Mouse (Mus musculus): ENCODE measurements around the gene Hoxa1. TPM values are rescaled to one million over a fixed set of nuclear protein-coding genes. Genes with fewer than 3 reads are reported as not detected.
A peak's percentile ranks its signal among the peaks of the same experiment; 100 is the strongest.

The Hoxa1 gene
- total RNA-seq, 2 experiments from 2014 or later = 0.29 to 0.43 TPM

DNA sequence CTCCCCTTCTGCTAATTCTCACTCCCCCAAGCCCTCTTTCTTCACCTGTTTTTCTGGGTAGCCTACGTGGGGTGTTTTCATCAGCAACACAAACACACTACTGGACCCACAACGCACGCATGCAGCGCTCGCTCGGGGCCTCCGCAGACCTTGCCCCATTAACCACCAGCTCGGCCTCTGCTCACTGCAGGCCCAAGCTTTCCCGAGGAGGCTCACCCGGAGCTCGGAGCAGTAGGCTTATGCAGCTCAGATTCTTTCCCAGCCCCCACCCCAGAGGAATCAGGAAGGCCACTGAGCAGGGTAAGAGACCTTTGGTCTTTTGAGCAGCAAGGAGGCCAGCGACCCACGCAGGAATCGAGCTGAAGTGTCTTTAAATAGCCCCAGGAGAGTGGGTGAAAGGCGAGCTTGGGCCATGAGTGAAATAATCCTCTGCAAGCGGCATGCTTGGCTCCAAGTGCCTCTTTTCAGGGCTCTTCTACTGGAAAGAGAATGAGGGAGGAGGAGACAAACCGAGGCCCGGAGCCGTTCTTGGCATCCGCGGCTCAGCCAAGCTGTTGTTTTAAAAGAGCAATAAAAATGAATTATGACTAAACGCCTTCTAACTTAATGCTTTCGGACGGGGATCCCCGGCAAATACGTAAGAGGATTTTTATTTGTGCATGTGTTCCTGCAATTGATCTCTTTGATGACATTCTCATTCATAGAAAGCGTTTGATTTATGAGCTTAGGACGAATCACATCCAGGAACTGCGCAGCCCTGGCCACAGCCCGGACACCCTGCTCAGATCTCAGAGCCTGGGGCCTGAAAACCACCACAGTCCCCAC lies 2.6 kb upstream of the Hoxa1 start:
- no peak for DNase-seq (ENCODE audit: low spot score in 2 of 2)

DNA sequence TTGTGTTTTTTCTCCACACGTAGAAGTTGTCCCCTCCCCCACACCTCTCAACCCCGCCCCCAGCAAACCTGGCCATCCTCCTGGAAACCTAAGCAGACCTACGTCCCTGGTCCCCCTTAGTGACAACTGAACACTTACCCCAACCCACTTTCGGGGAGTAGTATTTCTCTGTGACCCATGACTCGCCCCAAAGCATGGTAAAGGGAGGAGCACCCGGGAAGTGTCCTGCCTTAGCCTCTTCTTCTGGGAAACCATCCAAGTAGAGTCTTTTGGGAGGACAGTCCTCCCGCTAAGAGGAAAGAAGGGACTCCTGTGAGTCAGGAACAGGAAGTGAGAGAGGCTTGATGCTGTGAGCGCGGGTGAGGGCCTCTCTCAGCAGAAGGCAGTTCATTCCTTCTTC lies 1.9 kb upstream of the Hoxa1 start:
- DNase-seq (ENCODE audit: low spot score in 2 of 2) = no peak

DNA sequence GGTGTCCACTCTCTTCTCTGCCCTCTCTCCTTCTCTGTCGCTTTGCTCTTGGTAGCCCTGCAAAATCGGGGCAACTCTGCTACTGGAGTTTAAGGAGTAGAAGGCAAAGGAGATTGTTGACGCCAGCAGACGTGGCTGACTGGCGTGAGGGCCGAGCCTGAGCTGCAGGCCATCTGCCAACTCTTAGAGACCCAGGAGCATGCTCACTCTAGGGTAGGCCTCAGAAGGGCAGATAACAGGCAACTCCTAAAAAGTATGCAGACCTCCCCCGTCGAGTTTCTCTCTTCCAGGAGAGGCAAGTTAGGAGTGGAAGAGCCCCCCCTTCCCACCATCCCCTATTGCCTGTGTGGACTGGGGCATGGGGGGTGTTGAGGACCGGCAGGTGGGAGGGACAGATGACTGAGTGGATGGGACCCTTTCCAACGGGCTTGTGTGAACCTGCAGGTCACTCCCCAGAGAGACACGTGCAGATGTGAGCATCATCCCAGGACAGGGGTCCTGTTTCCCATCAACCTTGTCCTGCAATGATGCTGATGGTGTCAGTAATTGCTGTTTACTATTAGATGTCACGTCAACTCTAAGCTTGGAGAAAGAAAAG lies 1.1 kb upstream of the Hoxa1 start:
- peak; percentile 41 to 51 for DNase-seq (ENCODE audit: low spot score in 2 of 2)

DNA sequence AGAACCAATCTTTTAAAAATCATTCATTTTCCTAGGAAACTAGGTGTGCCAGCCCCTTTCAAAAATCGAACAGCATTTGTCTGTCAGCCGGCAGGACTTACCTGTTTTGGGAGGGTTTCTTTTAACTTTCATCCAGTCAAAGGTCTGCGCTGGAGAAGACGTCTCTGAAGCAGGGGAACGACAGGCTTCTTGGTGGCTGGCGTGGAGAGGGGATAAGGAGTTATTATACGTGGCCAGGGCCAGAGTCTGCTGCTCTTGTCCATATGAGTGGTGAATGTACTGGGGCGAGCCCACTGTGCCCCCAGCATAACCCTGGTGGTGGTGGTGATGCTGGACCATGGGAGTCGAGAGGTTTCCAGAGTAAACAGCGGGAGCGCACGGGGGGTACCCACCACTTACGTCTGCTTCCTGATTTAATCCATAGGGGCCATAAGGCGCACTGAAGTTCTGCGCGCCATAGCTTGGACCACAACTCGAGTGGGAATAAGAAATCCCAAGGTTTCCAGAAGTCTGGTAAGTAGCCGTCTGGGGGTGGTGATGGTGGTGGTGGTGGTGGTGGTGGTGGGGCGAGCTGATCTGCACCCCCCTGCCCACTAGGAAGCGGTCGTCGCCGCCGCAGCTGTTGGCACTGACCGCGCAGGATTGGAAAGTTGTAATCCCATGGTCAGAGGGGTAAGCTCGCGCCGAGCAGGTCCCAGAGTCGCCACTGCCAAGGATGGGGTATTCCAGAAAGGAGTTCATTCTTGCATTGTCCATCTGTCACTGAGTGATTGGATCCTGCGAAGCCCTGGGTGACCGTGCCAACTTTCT lies 446 bp downstream of the Hoxa1 start:
- no peak for DNase-seq (ENCODE audit: low spot score in 2 of 2)

DNA sequence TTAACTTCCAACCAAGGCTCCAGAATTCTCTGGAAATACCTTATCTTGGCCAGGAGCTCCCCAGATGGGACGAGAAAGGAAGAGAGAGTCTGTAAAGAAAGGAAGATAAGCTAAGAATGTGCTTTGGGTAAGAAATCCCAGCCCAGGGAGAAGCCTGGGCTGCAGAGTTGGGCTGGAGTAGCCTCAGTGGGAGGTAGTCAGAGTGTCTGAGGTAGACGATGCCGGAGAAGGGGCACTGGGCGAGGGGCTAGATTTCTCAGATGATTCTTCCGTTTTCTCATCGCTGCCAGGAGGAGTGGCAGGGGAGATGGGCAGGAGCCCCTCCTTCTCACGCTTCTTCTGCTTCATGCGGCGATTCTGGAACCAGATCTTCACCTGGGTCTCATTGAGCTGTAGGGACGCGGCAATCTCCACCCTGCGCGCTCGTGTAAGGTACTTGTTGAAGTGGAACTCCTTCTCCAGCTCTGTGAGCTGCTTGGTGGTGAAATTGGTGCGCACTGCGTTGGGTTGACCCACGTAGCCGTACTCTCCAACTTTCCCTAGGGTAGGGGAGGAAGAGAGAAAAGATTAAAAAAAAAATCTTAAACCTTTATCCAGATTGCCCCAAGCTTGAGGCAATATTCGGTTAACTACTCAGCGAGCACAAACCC lies 1.4 kb downstream of the Hoxa1 start:
- DNase-seq (ENCODE audit: low spot score in 2 of 2) = no peak

DNA sequence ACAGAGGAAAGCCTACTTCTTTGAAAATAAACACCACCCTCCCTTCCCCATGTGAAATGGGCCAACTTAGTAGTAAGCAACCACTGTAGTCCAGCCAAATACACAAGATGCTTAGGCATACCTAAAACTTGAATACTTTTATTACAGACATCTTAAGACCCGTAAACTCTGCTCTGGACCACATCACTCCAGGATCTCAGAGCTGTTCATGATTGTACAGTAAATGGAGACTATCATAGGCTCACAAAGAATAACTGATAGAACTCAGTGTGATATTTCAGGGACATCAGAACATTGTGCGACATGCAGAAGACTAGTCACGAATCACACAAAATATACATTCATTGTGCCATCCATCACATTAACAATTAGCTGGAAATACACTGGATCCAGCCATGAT lies 2.6 kb downstream of the Hoxa1 start:
- no peak for DNase-seq (ENCODE audit: low spot score in 2 of 2)

DNA sequence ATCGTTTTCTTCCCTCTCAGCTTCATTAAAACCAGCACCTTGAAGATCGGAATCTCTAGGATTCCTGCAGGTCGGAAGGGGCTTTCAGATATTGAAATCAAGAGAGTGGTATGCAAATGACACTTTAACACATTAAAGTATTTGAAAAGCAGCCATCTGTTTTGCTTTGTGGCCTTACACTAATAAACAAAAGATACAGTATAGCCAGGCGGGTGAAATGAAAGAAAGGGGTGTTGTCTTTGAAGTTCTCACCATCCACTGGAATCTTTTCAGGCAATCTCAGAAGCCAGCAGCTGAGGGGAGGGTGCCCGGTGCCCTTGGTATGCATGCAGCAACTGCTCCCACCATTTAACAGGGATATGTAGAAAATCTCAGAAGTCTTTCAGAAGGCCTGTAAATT lies 4.1 kb downstream of the Hoxa1 start:
- DNase-seq (ENCODE audit: low spot score in 2 of 2) = no peak

DNA sequence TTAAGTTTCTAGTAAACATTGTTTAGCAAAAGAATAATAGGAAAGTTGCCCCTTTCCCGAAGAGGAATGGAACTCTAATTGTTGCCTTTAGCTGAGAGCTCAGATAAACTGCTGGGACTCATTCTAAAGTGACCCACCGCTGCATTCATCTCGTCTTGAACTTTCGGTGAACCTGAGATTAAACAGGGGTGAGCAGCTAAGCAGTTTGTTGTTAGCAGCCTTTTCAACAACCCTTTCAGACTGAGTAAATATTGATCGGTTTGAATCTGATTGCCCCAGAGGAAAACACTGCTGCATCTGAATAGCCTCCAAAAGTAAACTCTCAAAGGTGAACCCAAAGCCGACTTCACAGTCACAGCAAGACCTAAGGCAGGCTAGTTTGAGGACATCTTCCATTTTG lies 4.8 kb downstream of the Hoxa1 start:
- no peak for DNase-seq (ENCODE audit: low spot score in 2 of 2)

DNA sequence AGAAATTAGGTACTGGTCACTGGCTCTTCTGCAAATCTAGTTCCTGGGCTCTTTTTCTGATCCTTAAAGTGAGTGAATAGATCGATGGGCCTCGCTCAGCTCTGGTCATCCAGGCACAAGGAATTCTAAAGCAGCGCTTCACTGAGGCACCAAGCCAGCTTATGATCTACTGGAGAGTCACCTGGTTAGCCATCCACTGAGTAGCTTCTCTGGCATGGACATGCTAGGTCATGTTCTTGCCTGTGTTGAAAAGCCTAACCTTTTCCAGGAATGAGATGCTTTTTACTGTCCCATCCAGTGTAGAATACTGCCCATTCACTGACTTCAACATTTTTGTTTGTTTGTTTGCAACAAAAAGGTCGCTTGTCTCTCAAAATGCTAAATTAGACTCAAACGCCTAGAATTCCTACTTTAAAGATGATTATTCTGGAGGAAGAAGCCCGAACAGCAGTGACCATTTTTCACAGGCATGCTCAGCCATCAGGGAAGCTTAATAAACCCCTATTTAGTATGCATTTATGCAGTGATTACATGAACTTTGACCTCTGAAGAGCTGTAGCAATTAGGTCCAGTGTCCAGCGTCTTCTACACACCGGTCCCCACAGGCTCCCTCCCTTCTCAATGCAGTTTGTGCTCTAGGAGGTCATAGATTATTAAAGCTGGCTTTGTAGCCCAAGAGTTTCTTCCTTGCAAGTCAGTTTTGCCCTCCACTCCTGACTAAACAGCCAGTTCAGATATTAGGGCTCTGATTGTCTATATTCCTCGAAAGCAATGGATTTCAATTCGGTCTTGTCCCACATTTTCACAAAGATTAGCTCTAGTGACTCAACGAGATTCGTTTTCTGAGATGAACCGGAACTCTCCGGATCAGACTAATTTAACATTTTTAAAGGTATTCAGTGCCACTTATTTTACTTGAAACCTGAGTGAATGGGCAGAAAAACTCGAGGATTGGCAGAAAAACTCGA lies 5.6 kb downstream of the Hoxa1 start:
- no peak for DNase-seq (ENCODE audit: low spot score in 2 of 2)

DNA sequence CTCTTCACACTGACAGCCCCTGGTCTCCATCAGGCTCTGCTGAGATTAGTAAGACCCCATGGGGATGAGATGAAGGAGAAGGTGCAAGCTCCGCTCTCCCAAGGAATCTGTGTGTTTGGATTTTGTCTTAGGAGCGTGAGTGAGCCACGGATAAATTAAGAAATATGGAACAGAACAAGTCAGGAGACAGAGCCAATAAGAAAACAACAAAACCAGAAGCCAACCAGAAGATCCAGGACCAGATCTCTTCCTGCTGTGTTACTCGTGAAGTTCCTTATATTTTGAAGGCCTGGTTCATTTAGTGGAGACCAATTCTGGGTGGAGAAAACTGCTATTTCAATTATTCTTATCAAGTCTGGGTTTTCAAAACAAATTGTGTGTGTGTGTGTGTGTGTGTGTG lies 6.5 kb downstream of the Hoxa1 start:
- DNase-seq (ENCODE audit: low spot score in 2 of 2) = no peak

DNA sequence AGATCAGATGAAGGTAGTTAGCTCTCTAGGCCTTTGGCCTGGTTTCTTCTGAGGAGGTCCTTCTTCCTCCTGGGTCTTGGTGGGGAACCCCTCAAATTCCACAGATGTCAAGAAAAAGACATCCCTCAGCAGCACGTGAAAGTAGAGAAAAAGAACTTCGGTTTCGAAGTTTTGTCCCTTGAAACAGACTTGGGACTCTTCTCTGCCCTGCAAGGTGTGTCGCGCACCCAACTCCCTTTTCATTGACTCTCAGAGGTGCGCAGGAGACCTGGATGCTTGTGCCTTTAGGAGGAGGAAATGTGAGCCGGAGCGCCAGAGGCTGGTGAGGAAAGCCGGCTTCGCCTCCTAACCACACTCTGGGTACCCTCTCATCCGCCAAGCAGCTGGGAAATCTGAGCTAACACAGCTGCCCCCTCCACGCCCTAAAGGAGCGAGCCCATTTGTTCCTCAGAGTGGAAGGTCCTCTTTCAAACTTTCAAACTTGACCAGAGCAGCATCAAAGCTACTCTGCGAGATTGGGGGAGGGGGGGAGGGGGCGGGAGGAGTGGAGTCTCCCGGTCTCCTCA lies 7.6 kb downstream of the Hoxa1 start:
- DNase-seq (ENCODE audit: low spot score in 2 of 2) = no peak

DNA sequence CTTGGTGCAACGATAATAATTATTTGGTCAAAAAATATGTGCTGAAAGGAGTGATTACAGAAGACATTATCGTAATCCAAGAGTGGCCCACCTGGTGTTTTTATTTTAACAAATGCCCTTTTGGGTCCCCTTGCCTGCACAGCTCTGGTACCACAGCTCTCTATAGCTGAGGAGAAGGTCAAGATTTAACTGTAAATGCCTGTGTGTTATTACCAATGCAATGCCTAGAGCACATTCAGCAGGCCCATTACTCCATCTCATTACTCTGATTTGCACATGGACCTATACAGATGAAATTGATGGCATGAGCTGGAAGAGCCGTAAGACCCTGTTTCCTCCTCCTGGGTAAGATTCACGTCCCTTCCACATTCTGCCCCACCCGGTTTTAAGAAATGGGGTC lies 19.0 kb downstream of the Hoxa1 start:
- no peak for DNase-seq (ENCODE audit: low spot score in 2 of 2)

DNA sequence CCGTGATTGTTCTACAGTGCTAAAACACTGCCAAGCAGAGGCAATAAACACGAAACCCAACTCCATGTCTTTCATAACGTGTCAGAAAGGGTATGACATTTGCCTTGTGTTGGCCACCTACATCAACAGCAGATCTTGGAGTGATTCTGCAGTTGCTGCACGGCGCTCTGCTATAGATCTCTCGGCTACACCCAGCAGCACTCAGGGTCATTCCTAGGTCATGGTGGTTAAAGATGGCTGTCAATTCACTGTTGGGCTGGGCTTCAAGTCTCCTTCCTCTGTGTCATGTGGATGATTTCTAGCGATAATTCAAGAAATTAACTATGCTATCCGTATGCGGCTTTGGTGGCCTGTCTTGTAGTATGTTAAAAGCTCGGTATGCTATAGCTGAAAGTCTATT lies 19.5 kb downstream of the Hoxa1 start:
- no peak for DNase-seq (ENCODE audit: low spot score in 2 of 2)

DNA sequence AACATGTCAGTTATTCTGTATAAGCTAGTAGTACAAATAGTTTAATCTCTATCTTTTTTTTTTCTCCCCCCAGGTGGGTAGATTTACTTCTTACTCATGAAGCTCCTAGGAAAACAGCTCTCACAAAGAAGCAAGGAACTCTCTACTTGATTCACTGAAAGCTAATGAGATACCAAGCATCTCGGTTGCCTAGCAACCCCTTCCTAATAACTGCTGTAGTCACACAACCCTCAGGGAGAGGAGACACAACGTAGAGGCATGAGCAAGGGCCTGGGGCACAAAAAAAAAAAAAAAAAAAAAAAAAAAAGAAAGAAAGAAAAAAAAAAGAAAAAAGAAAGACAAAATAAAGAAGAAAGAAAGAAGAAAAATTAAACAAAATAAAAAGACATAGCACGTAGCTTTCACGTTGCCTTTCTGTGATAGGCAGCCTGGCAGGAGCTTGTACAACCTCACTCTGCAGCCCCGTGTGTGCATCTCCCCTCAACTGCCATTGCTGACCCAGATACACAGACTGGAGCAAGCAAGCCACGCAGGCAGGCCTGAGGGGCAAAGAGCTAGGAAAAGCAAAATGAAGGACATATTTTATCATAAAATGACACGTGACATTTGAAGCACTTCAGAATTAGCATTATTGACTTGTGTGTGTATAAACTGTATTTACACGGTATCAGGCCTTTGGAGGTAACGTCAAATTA lies 20.1 kb downstream of the Hoxa1 start:
- DNase-seq (ENCODE audit: low spot score in 2 of 2) = no peak

DNA sequence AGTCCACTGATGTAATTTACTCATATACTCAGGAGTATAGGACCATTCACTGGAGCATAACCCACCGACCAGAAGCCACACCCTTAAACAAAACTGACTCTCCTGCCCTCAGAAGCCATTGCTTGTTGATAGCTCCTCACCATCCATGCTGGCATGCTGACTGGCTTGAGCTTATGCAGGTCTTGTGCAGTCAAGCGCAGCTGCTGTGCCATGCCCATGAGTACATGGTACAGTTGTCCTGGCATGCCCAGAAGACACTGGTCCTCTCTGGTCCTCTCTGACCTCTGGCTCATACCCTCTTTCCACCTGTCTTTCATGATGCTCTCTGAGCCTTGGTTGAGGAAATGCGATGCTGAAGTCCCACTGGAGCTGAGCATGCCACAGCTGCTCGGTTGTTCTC lies 34.4 kb downstream of the Hoxa1 start:
- no peak for DNase-seq (ENCODE audit: low spot score in 2 of 2)

DNA sequence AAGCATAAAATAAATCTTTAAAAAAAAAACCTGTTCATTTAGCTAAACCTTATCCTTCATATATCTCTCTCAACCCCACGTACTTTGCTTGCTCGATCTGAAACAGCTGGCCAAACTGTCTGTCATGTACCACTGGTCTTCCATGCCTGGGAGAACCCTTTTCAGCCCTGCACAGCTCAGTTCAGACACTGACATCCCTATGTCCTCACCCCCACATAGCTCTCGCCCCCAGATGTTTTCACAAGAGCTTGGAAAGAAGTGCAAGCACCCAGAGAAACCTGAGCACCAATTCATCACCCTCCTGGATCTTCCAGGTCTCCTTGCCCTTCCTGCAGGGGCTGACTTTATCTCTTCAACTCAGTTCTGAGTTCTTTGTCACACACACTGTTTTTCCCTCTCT lies 36.9 kb downstream of the Hoxa1 start:
- no peak for DNase-seq (ENCODE audit: low spot score in 2 of 2)

DNA sequence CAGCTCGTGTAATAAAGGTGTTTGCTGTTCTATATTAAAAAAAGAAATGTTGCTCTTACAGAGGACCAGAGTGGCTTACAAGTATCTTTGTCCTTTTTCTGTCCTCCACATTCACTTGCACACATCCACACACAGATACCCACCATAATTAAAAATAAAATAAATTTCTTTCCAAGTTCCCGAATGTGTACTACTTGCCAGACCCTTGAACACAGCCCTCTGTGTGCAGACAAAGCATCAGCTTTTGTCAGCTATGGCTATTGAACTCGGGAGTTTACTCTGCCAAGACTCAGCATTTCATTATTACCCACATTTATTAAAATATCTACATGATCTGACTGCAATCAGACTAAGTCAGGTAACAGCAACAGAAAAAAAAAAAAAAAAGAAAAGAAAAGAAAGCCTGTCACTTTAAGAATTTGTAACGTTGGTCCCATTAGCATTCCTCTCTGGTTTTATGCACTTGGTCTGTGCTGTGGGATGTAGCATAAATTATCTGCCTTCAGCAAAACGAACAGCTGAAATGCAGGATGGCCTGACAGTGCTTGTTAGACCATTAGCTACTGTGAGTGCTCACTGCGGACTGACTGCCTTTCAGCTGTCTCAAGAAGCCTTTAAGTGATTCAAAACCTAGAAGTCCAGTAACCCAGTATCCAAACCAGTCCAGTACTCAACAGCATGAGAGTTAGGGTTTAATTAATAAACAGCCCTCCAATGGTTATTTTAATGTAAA lies 39.0 kb downstream of the Hoxa1 start:
- DNase-seq (ENCODE audit: low spot score in 2 of 2) = no peak

DNA sequence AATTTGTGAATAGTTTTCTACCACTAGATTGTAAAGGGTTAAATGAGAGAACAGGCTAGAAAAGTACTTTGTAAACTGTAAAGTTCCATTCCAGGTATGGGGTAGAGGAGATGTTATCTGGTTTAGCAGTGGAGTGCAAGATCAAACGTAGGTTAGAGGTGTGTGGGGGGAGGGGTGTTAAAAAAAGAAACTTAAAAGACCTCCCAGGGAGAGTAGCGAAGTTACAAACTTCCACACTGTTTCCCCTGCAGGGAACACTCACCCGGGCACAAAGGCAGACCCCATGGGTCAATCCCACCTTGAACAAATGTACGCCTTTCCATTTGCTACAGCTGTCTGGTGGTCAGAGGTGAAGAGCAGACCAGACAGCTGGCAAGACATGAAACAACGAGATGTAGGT lies 42.2 kb downstream of the Hoxa1 start:
- no peak for DNase-seq (ENCODE audit: low spot score in 2 of 2)

DNA sequence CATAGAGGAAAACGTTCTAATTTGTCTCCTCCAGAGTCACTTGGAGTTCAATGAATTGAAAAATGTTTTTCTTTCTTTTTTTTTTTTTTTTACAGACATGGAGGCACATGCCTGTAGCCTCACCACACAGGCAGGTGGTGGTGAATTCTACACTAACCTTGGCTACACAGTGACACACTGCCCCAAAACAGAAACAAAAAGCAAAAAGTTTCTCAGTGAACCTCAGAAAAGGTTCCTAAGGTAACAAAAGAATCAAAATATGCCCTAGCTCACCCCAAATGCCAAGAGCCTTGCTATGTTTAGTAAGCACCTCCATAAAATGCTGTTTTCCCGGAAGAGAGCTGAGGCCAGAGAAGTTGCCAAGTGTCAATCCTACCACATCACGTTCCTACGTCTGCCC lies 46.3 kb downstream of the Hoxa1 start:
- DNase-seq (ENCODE audit: low spot score in 2 of 2) = no peak

All from adrenal gland, adult 18-20 months (tissue).